Mouse (Mus musculus) urinary bladder, adult 18-20 months (tissue): ENCODE data around the gene Ube2b.

Experiments used
- DNase-seq, 2 experiments: peaks; one replicate each; pipeline ENCODE4 v3.0.0; 2022; ENCODE audit warnings: low spot score in 2 of 2, mixed read lengths in 2 of 2

The Ube2b gene

DNA sequence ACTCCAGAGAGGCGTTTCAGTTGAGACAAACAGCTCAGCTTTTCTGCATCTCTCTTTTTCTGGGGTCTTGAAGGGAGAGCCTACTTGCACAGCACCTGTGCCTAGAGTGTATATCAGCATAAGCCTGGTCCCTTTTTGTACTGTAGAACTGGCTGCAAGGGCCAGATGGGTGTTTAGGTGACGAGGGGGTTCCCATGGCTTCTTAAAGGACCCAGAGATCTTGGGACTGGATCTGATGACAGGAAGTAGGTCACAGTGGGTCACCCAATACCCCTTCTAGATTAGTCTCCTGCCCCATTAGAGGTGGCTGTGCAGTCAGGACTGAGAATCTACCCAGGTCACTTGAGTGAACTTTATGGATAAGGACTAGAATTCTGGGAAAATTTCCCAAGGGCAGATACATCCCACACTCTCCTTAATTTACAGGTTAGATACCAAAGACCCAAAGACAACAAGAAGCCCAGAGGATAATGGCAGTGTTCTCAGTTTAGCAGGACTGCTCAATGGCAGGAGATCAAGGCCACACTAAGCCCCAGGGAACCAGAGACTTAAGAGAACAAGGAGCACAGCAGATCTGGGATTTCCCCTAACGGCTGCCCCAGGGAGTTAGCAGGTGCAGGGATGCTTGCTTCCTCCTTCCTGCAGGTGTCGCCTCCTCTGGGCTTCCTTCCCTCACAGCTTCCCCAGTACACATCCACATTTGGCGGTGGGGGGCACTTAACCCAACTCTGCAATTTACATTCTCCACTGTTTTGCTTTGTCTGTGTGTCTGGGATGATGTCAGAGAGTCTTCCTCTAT, 64.7 kb downstream of the Ube2b start:
- DNase-seq, result no peak
